Comparison of ENCODE assay signal across 12 mouse cellular contexts in genomic region chr2:116074726-116075440, GRCm38 (mm10). TPM values are rescaled to one million over a fixed set of nuclear protein-coding genes. Genes with fewer than 3 reads are reported as not detected.
DNase-seq lines count a peak whose midpoint lies in the region; ATAC-seq and TF ChIP-seq lines count a peak whose summit lies in the region.
"Had no signal": no experiment of that assay in that cellular context is flagged by ENCODE, and none has a peak within 500 bp of the region (broad histone marks: within the 10 kb centered on the region; RNA-seq: fewer than 3 reads in every experiment).

No protein-coding gene starts in this region.

- no peak for ATAC-seq in heart, embryonic 13.5 days (ENCODE audit: extremely low read depth, insufficient number of reproducible peaks, low FRiP score, low TSS enrichment)
- ATAC-seq in midbrain, embryonic 13.5 days, result no peak

- no peaks in the 10 kb centered on the region; the same call in 1 of the 2 replicates for H3K27me3 ChIP-seq in heart, embryonic 13.5 days (replicated peaks)
- peaks cover 68% of the 10 kb centered on the region for H3K27me3 ChIP-seq in hindbrain, embryonic 10.5 days (ENCODE audit: insufficient read depth, poor library complexity, severe bottlenecking)
- peaks cover 61% of the 10 kb centered on the region for H3K27me3 ChIP-seq in midbrain, embryonic 13.5 days

- H3K9me3 ChIP-seq in heart, embryonic 13.5 days, result no peaks in the 10 kb centered on the region
- no peaks in the 10 kb centered on the region for H3K9me3 ChIP-seq in hindbrain, embryonic 10.5 days
- H3K9me3 ChIP-seq in midbrain, embryonic 13.5 days, result no peaks in the 10 kb centered on the region

- no peaks in the 10 kb centered on the region for H3K36me3 ChIP-seq in heart, embryonic 13.5 days
- no peaks in the 10 kb centered on the region for H3K36me3 ChIP-seq in hindbrain, embryonic 10.5 days
- no peaks in the 10 kb centered on the region for H3K36me3 ChIP-seq in midbrain, embryonic 13.5 days
- H3K36me3 ChIP-seq: G1E had no signal

- peak overlapping the region; percentile 58 for H3K4me3 ChIP-seq in heart, embryonic 13.5 days
- peak overlapping the region; percentile 53 for H3K4me3 ChIP-seq in cortical plate, adult 2 months (ENCODE audit: insufficient read depth, low read length)
- H3K4me3 ChIP-seq in hindbrain, embryonic 10.5 days, result peak overlapping the region; percentile 52
- H3K4me3 ChIP-seq in midbrain, embryonic 13.5 days (replicated peaks), result peak overlapping the region; percentile 71

- DNase-seq in heart, postnatal 36 days, result no peak
- DNase-seq in hindbrain, embryonic 10.5 days (ENCODE audit: low spot score), result no peak
- no peak for DNase-seq in urinary bladder, postnatal 14 days (ENCODE audit: low spot score)
- no peak for DNase-seq in thymus, postnatal 10 days (ENCODE audit: low spot score in 2 of 2)
- no peak for DNase-seq in urinary bladder, postnatal 10 days (ENCODE audit: low spot score)
- DNase-seq: thymus, adult 18-20 months had no signal

- peak overlapping the region; percentile 78 for H3K27ac ChIP-seq in heart, embryonic 13.5 days (replicated peaks)
- peak overlapping the region; percentile 77 for H3K27ac ChIP-seq in cortical plate, adult 2 months (ENCODE audit: insufficient read depth, low read length)
- H3K27ac ChIP-seq in hindbrain, embryonic 10.5 days, result peak overlapping the region; percentile 78
- H3K27ac ChIP-seq in midbrain, embryonic 13.5 days, result peak overlapping the region; percentile 78
- H3K27ac ChIP-seq: macrophage had no signal

- peaks cover 32% of the 10 kb centered on the region for H3K4me1 ChIP-seq in heart, embryonic 13.5 days
- H3K4me1 ChIP-seq in cortical plate, adult 2 months (ENCODE audit: control insufficient read depth, insufficient read depth, low read length), result no peaks in the 10 kb centered on the region
- peaks cover 48% of the 10 kb centered on the region for H3K4me1 ChIP-seq in hindbrain, embryonic 10.5 days (replicated peaks)
- peaks cover 41% of the 10 kb centered on the region for H3K4me1 ChIP-seq in midbrain, embryonic 13.5 days (replicated peaks)

- intact Hi-C loops in heart, postnatal 36 days (cut with DNase I), result loop anchor here (5.0 to 10.0 kb wide), 3 partner anchors 493 to 1810 kb away; partner anchors contain the start of genes BC052040 and Dph6

- TF ChIP-seq CTCF in cortical plate, adult 2 months (IDR thresholded peaks at IDR 0.05; ENCODE audit: extremely low read depth, insufficient read depth, low read length), result no peak

- WGBS in heart, embryonic 13.5 days, result 21% methylated on average over 17 of the region's 17 CpGs
- 6% methylated on average over 17 of the region's 17 CpGs for WGBS in hindbrain, embryonic 10.5 days
- 3% methylated on average over 17 of the region's 17 CpGs for WGBS in midbrain, embryonic 13.5 days

- peak overlapping the region; percentile 86 for H3K4me2 ChIP-seq in heart, embryonic 13.5 days
- H3K4me2 ChIP-seq in midbrain, embryonic 13.5 days (replicated peaks), result peak overlapping the region; percentile 71

- TF ChIP-seq POLR2A in cortical plate, adult 2 months (IDR thresholded peaks at IDR 0.05; ENCODE audit: extremely low read depth, insufficient read depth, low read length), result no peak

- H3K9ac ChIP-seq in heart, embryonic 13.5 days, result peak overlapping the region; percentile 76
- H3K9ac ChIP-seq in midbrain, embryonic 13.5 days (replicated peaks), result peak overlapping the region; percentile 65

RNA-seq across cellular contexts. Expression of gene Meis2, which starts 9.2 kb away (rescaled TPM):
- polyA plus RNA-seq in heart, embryonic 13.5 days (2015; fragmentation: Nextera tagmentation; extraction: Ambion mirVana), result 30.1 and 32.0 TPM in 2 replicates
- total RNA-seq in heart, postnatal 36 days (2021), result 10 to 100 TPM; 20.8 to 27.4 TPM
- polyA plus RNA-seq in cortical plate, adult 2 months (2012; rRNA removed), result 62.9 and 86.1 TPM in 2 replicates
- 61.3 and 91.1 TPM in 2 replicates for polyA plus RNA-seq in hindbrain, embryonic 10.5 days (2016; fragmentation: Nextera tagmentation; extraction: Ambion mirVana)
- polyA plus RNA-seq in midbrain, embryonic 13.5 days (2015; fragmentation: Nextera tagmentation; extraction: Ambion mirVana), result 69.4 and 79.0 TPM in 2 replicates
- polyA plus RNA-seq: erythroblast, embryonic 14.5 days; macrophage had no signal
